Mouse (Mus musculus): ENCODE results near the gene Metrnl. TPM values are rescaled to one million over a fixed set of nuclear protein-coding genes. Genes with fewer than 3 reads are reported as not detected.

Metrnl gene
- polyA plus RNA-seq, 1 experiment from 2014 or later = 23.4 TPM

DNA sequence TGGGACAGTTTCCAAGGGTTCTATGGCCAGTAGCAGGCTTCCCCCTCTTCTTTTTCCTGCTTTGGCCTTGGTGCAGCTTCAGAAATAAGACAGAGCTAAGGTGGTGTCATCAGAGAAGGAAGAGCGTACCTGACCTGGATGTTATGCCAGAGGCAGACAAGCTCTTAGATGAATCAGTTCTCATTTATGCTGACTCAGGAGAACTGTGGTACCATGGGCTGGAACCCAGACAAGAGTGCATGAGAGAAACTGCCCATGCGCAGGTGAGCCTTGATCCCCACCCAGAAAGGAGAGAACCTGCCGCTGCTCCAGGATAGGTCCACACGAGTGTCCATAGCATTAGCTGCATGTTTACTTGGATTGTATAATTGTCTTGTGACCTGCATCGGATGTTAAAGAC, 8.9 kb downstream of the Metrnl start:
- H3K36me3 ChIP-seq = no peaks in the 10 kb centered on the region
- WGBS = 97% methylated on average over 5 of the region's 5 CpGs
- H3K4me3 ChIP-seq (replicated peaks) = no peak overlapping the region
- H3K27me3 ChIP-seq (replicated peaks) = peaks cover 8% of the 10 kb centered on the region; the same call in 1 of the 2 replicates
- H3K9me3 ChIP-seq (replicated peaks) = no peaks in the 10 kb centered on the region
- H3K9ac ChIP-seq (replicated peaks) = no peak overlapping the region
- H3K4me2 ChIP-seq = no peak overlapping the region
- no peaks in the 10 kb centered on the region for H3K4me1 ChIP-seq
- ATAC-seq (ENCODE audit: low FRiP score) = no peak
- no peak overlapping the region for H3K27ac ChIP-seq (replicated peaks)

DNA sequence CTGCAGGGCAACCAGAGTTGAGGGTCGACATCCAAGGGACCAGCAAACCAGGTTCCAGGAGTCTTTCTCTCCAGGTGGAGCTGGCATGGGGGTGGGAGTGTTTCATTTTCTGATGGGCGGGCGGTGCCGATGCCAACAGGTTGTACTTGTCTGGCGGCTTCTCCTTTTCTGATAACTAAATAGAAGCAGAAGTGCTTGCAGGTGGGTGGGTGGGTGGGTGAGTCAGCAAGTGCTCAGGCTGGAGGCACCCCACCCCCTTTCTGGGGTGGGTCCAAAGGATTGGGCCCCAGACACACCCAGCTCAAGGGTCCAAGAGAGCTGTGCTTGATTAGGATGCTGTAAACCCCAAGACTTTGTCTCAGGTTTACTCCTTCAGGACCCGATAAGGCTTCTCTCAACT, 11.6 kb downstream of the Metrnl start:
- H3K27ac ChIP-seq (replicated peaks) = no peak overlapping the region
- no peak overlapping the region for H3K9ac ChIP-seq (replicated peaks)
- H3K36me3 ChIP-seq = peaks cover 13% of the 10 kb centered on the region; the same call in 1 of the 2 replicates
- no peaks in the 10 kb centered on the region for H3K9me3 ChIP-seq (replicated peaks)
- no peak overlapping the region for H3K4me3 ChIP-seq (replicated peaks)
- H3K27me3 ChIP-seq (replicated peaks) = no peaks in the 10 kb centered on the region
- H3K4me2 ChIP-seq = no peak overlapping the region
- H3K4me1 ChIP-seq = no peaks in the 10 kb centered on the region
- ATAC-seq (ENCODE audit: low FRiP score) = no peak
- 97% methylated on average over 6 of the region's 6 CpGs for WGBS

DNA sequence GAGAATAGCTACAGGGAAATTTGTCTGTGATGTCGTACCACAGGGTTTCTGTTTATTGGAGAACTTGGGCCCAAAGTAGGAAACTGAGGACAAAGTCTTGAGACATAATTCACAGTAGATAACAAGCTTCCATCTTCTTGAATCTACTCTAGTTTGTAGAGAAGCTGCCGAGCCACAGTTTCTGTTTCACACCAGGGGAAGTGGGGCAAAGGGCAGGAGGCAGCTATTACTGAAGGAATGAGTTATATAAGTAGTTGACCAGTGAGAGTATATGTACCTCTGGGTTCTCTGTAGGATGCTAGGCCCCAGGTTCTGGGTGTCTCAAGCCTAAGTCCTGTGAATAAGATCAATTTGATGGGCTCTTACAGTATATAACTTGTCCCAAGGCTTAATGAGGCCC, 12.2 kb downstream of the Metrnl start:
- no peak overlapping the region for H3K27ac ChIP-seq (replicated peaks)
- ATAC-seq (ENCODE audit: low FRiP score) = no peak
- no peak overlapping the region for H3K4me3 ChIP-seq (replicated peaks)
- no peak overlapping the region for H3K9ac ChIP-seq (replicated peaks)
- H3K4me1 ChIP-seq = no peaks in the 10 kb centered on the region
- WGBS = 92% methylated on average over 2 of the region's 2 CpGs
- no peaks in the 10 kb centered on the region for H3K27me3 ChIP-seq (replicated peaks)
- no peak overlapping the region for H3K4me2 ChIP-seq
- H3K36me3 ChIP-seq = peaks cover 13% of the 10 kb centered on the region; the same call in 1 of the 2 replicates
- H3K9me3 ChIP-seq (replicated peaks) = no peaks in the 10 kb centered on the region

DNA sequence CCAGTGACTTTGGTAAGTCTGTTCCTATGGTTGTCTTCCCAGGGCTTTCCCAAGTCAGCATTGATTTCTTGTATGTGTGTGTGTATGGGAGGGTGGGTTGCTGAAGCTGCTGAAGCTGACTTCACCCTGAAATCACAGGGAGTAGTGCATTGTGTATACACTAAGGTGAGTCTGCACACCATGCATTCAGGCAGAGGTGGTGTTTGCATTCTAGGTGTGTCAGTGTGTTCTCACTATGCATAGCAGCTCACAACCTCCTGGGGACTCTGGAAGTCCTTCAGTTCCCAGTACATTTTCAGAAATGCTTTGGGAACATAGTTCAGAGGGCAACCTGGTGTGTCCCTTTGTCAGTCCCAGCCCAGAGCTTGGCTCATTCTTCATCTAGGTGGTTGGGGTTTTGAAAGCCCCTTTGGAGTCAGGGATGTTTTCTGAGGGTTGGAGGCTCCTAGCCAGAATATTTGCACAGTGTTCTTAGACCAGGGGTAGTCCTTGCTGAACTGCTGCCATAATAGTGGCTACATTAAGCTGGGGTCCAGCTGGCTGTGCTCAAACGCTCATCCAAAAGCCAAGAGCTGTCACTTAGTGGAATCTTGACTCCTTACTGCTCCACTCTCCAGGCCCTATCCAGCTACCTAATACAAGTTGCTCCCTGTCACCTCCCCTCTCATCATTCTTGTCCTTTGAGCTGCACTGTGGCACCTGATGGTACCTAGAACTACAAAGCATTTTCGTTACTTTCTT, 13.6 kb downstream of the Metrnl start:
- Histone ChIP-seq H3K27ac (replicated peaks) (no peak overlapping the region), H3K9me3 (replicated peaks) (no peaks in the 10 kb centered on the region), H3K4me2 (no peak overlapping the region), H3K36me3 (peaks cover 13% of the 10 kb centered on the region; the same call in 1 of the 2 replicates), H3K4me3 (replicated peaks) (no peak overlapping the region), H3K9ac (replicated peaks) (no peak overlapping the region), H3K27me3 (replicated peaks) (no peaks in the 10 kb centered on the region), H3K4me1 (no peaks in the 10 kb centered on the region)
- ATAC-seq (ENCODE audit: low FRiP score) = no peak
- WGBS = 90% methylated on average over 2 of the region's 2 CpGs

DNA sequence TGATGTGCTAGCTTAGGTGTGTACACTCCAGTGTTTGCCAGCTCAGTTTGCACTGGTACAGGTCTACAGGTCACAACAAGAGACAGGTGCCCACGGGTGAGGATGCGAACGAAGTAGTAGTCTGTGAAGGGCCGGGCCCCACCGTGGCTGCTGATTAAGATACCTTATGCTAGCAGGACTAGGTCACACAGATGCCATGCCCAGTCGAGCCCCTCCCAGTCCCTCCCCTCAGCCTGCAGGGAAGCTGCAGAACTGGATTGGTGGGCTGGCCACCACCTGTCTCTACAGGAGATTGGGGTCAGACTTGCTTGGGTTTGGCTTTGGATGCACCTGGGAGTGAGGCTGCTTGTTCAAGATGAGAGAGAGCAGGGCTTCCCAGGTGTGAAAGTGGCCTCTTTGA, 16.4 kb downstream of the Metrnl start:
- H3K9ac ChIP-seq (replicated peaks) = no peak overlapping the region
- ATAC-seq (ENCODE audit: low FRiP score) = no peak
- 68% methylated on average over 6 of the region's 6 CpGs for WGBS
- no peak overlapping the region for H3K4me2 ChIP-seq
- no peaks in the 10 kb centered on the region for H3K9me3 ChIP-seq (replicated peaks)
- H3K27me3 ChIP-seq (replicated peaks) = no peaks in the 10 kb centered on the region
- H3K4me3 ChIP-seq (replicated peaks) = no peak overlapping the region
- no peak overlapping the region for H3K27ac ChIP-seq (replicated peaks)
- peaks cover 13% of the 10 kb centered on the region; the same call in 1 of the 2 replicates for H3K36me3 ChIP-seq
- H3K4me1 ChIP-seq = no peaks in the 10 kb centered on the region

DNA sequence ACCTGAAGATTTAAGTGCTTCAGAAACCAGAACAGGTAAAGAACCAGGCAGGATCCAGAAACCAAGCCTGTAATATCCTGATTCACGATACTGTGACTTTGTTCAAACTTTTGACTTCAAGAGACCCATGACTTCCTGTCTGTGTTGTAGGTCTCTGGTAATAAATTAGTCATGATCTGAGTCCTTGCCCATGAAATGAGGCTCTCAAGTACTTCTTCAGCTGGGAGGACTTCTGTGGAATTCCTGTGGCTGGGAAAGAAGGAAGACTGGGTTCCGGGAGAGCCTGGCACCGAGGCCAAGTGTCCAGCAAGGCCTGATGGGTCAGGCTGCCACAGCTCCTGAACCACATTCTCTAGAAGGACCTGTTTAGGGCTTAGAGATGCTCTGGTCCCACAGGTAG, 19.4 kb downstream of the Metrnl start:
- no peak overlapping the region for H3K27ac ChIP-seq (replicated peaks)
- no peak overlapping the region for H3K9ac ChIP-seq (replicated peaks)
- no peaks in the 10 kb centered on the region for H3K27me3 ChIP-seq (replicated peaks)
- no peaks in the 10 kb centered on the region for H3K9me3 ChIP-seq (replicated peaks)
- H3K4me1 ChIP-seq = no peaks in the 10 kb centered on the region
- H3K4me2 ChIP-seq = no peak overlapping the region
- WGBS = 89% methylated on average over 3 of the region's 3 CpGs
- no peak overlapping the region for H3K4me3 ChIP-seq (replicated peaks)
- peaks cover 11% of the 10 kb centered on the region; the same call in 1 of the 2 replicates for H3K36me3 ChIP-seq
- no peak for ATAC-seq (ENCODE audit: low FRiP score)

DNA sequence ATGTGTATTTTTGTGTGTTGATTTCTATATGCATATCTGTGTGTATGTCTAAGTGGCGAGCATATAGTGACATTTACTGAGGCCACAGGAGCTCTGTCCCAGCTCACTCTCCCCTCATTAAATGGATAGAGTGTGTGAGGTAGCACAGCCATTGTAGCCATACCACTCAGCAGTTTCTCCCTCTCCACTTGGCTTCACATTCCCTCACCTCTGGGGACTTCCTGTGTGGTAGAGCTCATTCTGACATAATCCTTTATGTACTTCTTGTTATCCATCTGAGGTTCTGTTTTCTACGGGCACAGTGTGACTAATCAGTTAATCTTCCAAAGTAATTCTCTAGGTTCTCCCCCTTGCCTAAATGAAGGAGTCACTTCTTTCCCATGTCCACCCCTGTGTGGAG, 21.1 kb downstream of the Metrnl start:
- no peak overlapping the region for H3K9ac ChIP-seq (replicated peaks)
- no peak overlapping the region for H3K27ac ChIP-seq (replicated peaks)
- no peaks in the 10 kb centered on the region for H3K27me3 ChIP-seq (replicated peaks)
- no peaks in the 10 kb centered on the region for H3K9me3 ChIP-seq (replicated peaks)
- no peak overlapping the region for H3K4me2 ChIP-seq
- H3K4me3 ChIP-seq (replicated peaks) = no peak overlapping the region
- ATAC-seq (ENCODE audit: low FRiP score) = no peak
- WGBS = 80% methylated on average over 2 of the region's 2 CpGs
- H3K4me1 ChIP-seq = no peaks in the 10 kb centered on the region
- H3K36me3 ChIP-seq = no peaks in the 10 kb centered on the region

DNA sequence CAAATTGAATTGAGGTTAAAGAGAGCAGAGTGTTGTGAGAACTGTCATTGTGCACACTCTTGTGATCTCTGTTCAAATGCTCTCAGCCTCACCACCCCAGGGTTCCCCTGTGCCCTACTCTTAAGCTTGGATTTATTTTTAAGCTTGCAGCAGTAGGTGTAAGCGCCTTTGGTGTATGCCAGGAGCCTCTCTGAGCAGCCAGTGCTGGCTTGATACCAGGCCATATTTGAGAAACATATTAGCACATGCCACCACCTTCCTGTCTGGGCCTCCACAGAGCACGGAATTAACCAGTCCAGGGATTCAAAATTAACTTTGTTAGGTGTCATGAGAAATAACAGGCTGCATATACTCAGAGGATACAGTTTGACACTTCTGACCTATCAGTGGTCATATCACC, 25.3 kb downstream of the Metrnl start:
- no peaks in the 10 kb centered on the region for H3K9me3 ChIP-seq (replicated peaks)
- H3K4me2 ChIP-seq = no peak overlapping the region
- H3K36me3 ChIP-seq = no peaks in the 10 kb centered on the region
- 90% methylated on average over 2 of the region's 2 CpGs for WGBS
- no peak overlapping the region for H3K4me3 ChIP-seq (replicated peaks)
- ATAC-seq (ENCODE audit: low FRiP score) = no peak
- no peak overlapping the region for H3K27ac ChIP-seq (replicated peaks)
- no peak overlapping the region for H3K9ac ChIP-seq (replicated peaks)
- no peaks in the 10 kb centered on the region for H3K27me3 ChIP-seq (replicated peaks)
- H3K4me1 ChIP-seq = no peaks in the 10 kb centered on the region

DNA sequence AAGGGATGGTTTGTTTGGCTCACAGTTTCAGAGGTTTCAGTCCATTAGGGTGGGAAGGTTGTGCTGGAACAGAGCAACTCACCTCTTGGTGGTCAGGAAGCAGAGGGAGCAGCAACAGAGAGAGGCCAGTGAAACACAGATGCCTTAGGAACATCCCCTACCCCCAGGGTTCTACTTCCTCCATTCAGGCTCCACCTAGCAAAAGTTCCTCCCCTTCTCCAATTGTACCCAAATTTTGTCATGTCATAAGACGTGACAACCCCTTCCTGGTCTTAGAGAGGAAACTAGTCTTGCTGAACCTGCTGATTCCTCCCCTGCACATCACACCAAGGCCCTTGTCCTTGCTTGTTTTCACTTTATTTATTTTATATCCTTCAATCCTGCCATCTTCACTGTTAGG, 32.8 kb downstream of the Metrnl start:
- H3K27me3 ChIP-seq (replicated peaks) = no peaks in the 10 kb centered on the region
- WGBS = 82% methylated on average over 1 of the region's 1 CpGs
- H3K4me3 ChIP-seq (replicated peaks) = no peak overlapping the region
- no peak for ATAC-seq (ENCODE audit: low FRiP score)
- H3K4me1 ChIP-seq = no peaks in the 10 kb centered on the region
- H3K4me2 ChIP-seq = no peak overlapping the region
- no peaks in the 10 kb centered on the region for H3K36me3 ChIP-seq
- H3K9me3 ChIP-seq (replicated peaks) = no peaks in the 10 kb centered on the region
- H3K9ac ChIP-seq (replicated peaks) = no peak overlapping the region
- no peak overlapping the region for H3K27ac ChIP-seq (replicated peaks)

DNA sequence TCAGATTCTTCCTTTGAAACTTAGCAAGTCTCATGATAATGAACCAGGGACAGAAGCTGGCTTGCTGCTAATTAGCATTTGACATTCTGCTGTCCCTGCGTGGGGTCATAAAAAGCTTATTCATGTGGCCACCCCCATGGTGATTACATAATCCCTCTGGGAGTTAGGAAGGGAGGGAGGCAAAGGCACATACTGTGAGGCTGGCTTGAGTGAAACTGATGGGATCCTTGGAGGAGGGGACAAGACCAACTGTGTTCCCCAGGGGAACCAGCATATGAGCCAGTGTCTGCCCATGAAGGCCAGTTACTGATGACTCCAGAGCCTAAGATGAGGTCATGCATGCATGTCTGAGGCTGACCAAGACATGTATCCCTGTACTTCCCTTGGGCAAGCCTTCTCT, 33.5 kb downstream of the Metrnl start:
- 0% methylated on average over 1 of the region's 1 CpGs for WGBS
- H3K27me3 ChIP-seq (replicated peaks) = no peaks in the 10 kb centered on the region
- no peak overlapping the region for H3K4me3 ChIP-seq (replicated peaks)
- H3K9me3 ChIP-seq (replicated peaks) = no peaks in the 10 kb centered on the region
- no peak overlapping the region for H3K27ac ChIP-seq (replicated peaks)
- no peaks in the 10 kb centered on the region for H3K36me3 ChIP-seq
- H3K4me2 ChIP-seq = no peak overlapping the region
- H3K4me1 ChIP-seq = no peaks in the 10 kb centered on the region
- no peak overlapping the region for H3K9ac ChIP-seq (replicated peaks)
- no peak for ATAC-seq (ENCODE audit: low FRiP score)

DNA sequence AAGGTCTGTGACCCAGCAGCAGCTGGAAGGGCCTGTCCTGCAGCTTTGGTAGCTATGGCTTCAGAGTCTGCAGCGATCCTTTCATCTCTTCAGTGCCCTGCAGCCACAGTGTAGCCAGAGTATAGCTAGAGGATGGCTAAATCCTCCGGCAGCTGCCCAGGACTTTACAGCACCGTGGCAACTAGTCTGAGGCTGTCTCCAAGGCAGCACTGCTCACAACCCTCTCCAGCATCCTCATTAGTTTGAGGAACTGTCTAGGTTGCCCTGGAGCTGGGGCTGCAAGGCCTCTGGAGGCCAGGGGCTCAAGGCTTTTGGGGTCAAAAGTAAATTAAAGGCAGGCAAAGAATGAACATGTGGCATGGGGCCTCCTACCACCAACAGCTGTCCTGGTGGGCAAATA, 37.3 kb downstream of the Metrnl start:
- no peak for ATAC-seq (ENCODE audit: low FRiP score)
- H3K36me3 ChIP-seq = no peaks in the 10 kb centered on the region

DNA sequence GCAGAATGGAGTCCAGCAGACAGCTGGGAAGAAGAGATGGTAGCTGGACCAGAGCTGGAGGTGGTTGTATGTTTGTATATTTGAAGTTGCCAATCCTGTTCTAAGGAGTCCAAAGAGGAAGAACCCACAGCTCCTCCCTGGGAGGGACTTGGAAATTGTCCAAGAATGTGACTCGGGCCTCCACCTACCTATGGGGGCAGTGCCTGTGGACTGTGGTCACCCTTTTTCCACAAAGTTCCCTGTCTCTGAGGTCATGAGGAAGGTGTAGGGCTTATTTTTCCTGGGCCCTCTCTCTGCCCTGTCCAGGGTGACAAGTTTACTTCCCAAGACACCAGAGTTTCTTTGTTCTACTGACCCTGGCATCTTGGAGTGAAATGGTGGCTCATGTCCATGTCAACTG, 39.6 kb downstream of the Metrnl start:
- no peak overlapping the region; the same call in 1 of the 2 replicates for H3K27ac ChIP-seq (replicated peaks)
- peaks cover 5% of the 10 kb centered on the region; the same call in 1 of the 2 replicates for H3K4me1 ChIP-seq
- H3K4me2 ChIP-seq = no peak overlapping the region
- 55% methylated on average over 1 of the region's 1 CpGs for WGBS
- no peak overlapping the region for H3K4me3 ChIP-seq (replicated peaks)
- no peaks in the 10 kb centered on the region for H3K27me3 ChIP-seq (replicated peaks)
- ATAC-seq (ENCODE audit: low FRiP score) = no peak
- H3K9me3 ChIP-seq (replicated peaks) = no peaks in the 10 kb centered on the region
- no peaks in the 10 kb centered on the region for H3K36me3 ChIP-seq
- no peak overlapping the region for H3K9ac ChIP-seq (replicated peaks)

More for the DNA sequence above, 37.3 kb downstream of the Metrnl start:
- 64% methylated on average over 3 of the region's 3 CpGs for WGBS
- no peak overlapping the region for H3K4me2 ChIP-seq
- no peak overlapping the region for H3K4me3 ChIP-seq (replicated peaks)
- H3K27ac ChIP-seq (replicated peaks) = no peak overlapping the region
- peaks cover 5% of the 10 kb centered on the region; the same call in 1 of the 2 replicates for H3K4me1 ChIP-seq
- no peaks in the 10 kb centered on the region for H3K9me3 ChIP-seq (replicated peaks)
- H3K9ac ChIP-seq (replicated peaks) = no peak overlapping the region
- no peaks in the 10 kb centered on the region for H3K27me3 ChIP-seq (replicated peaks)

All from neural tube, embryonic 15.5 days (tissue).